Mouse (Mus musculus): ENCODE measurements around the gene Gm35315.
"Not testable (repeated sequence)": the region's sequence is repeated elsewhere in the genome, so short reads cannot be mapped to it uniquely, and the experiment has no call there.

GRCm38 (mm10) chr5:110122380-110122779 lies 28.2 kb upstream of the Gm35315 start:
- TF ChIP-seq CTCF (IDR thresholded peaks at IDR 0.05; ENCODE audit: low read depth); EP300 (optimal IDR thresholded peaks at IDR 0.05): not testable (repeated sequence)

Measured in stomach, postnatal 0 days (tissue).